Mouse (Mus musculus) CH12.LX (cell line): Measurements from ENCODE around the gene Dram2. TPM values are rescaled to one million over a fixed set of nuclear protein-coding genes. Genes with fewer than 3 reads are reported as not detected.

Source experiments
- DNase-seq: peaks from one replicate; pipeline ENCODE4 v3.0.0-alpha.2; 2013; ENCODE audit errors: extremely low read depth
- H3K27ac ChIP-seq: 2 replicates; pipeline ENCODE4 v1.5.1; 2012; ENCODE audit warnings: low read depth, mild to moderate bottlenecking, control low read depth, moderate library complexity; ENCODE audit not compliant: insufficient read depth
- H3K27me3 ChIP-seq: replicated peaks from 2 replicates; pipeline ENCODE3; 2012; ENCODE audit warnings: inconsistent platforms
- H3K36me3 ChIP-seq, 2 experiments: replicated peaks in 1 of 2; 2 replicates each; pipeline versions ENCODE3 to v1.6.1; 2012; ENCODE audit warnings: inconsistent platforms in 1 of 2, low read length in 1 of 2, mild to moderate bottlenecking in 1 of 2, mixed read lengths in 1 of 2, moderate library complexity in 1 of 2; ENCODE audit not compliant: control insufficient read depth in 1 of 2, insufficient read depth in 1 of 2
- H3K4me1 ChIP-seq, 2 experiments: 2 replicates each; pipeline ENCODE4 v1.6.1; 2012; ENCODE audit warnings: inconsistent platforms in 1 of 2, moderate library complexity in 1 of 2; ENCODE audit not compliant: insufficient read depth in 2 of 2, control insufficient read depth in 1 of 2
- H3K4me2 ChIP-seq: 2 replicates; pipeline ENCODE4 v1.6.1; 2012; ENCODE audit warnings: low read depth, mild to moderate bottlenecking, control low read depth; ENCODE audit not compliant: poor library complexity, insufficient read depth, severe bottlenecking
- H3K4me3 ChIP-seq, 3 experiments: fragments of 150-350 bp in 1 of 3; sonication (generic) in 1 of 3; replicated peaks in 1 of 3; 2 replicates each; pipeline versions ENCODE3 to v1.5.1; 2011 to 2012; ENCODE audit warnings: low read depth in 2 of 3, low read length in 2 of 3, mild to moderate bottlenecking in 2 of 3, moderate library complexity in 2 of 3, control low read depth in 1 of 3, improper control_type of control experiment in 1 of 3, inconsistent platforms in 1 of 3, mixed read lengths in 1 of 3; ENCODE audit not compliant: poor library complexity in 1 of 3
- H3K79me2 ChIP-seq: replicated peaks from 2 replicates; pipeline ENCODE4 v1.6.1; 2012; ENCODE audit warnings: mild to moderate bottlenecking, moderate library complexity; ENCODE audit not compliant: control insufficient read depth, poor library complexity, insufficient read depth, severe bottlenecking; ENCODE audit errors: extremely low read depth
- H3K9ac ChIP-seq: 2 replicates; pipeline ENCODE4 v1.6.1; 2012; ENCODE audit warnings: low read depth, mild to moderate bottlenecking, control low read depth, moderate library complexity; ENCODE audit not compliant: insufficient read depth
- H3K9me3 ChIP-seq: replicated peaks from 2 replicates; pipeline ENCODE3; 2012; ENCODE audit warnings: low read length, inconsistent platforms, mixed read lengths
- BHLHE40 ChIP-seq: IDR thresholded peaks from 2 replicates; pipeline ENCODE4 v1.6.1; 2011; ENCODE audit warnings: mild to moderate bottlenecking, low read depth, low read length, improper control_type of control experiment
- E2F4 ChIP-seq: IDR thresholded peaks from 2 replicates; pipeline ENCODE4 v1.6.1; 2011; ENCODE audit warnings: low read depth, low read length, improper control_type of control experiment; ENCODE audit not compliant: insufficient replicate concordance
- ELF1 ChIP-seq: IDR thresholded peaks from 2 replicates; pipeline ENCODE4 v1.6.1; 2014; ENCODE audit warnings: low read depth, mild to moderate bottlenecking, inconsistent platforms, low read length, improper control_type of control experiment
- EP300 ChIP-seq: IDR thresholded peaks from 2 replicates; pipeline ENCODE4 v1.6.1; 2011; ENCODE audit warnings: low read length, improper control_type of control experiment
- ETS1 ChIP-seq: conservative IDR thresholded peaks from 2 replicates; pipeline ENCODE4 v1.6.1; 2012; ENCODE audit warnings: low read depth, mild to moderate bottlenecking, inconsistent platforms, low read length, improper control_type of control experiment, moderate library complexity
- HCFC1 ChIP-seq: IDR thresholded peaks from 2 replicates; pipeline ENCODE4 v1.6.1; 2012; ENCODE audit warnings: low read depth, mild to moderate bottlenecking, inconsistent platforms, low read length, improper control_type of control experiment
- IRF4 ChIP-seq: IDR thresholded peaks from 2 replicates; pipeline ENCODE4 v1.6.1; 2014; ENCODE audit warnings: low read depth, mild to moderate bottlenecking, inconsistent platforms, low read length, improper control_type of control experiment
- JUN ChIP-seq: IDR thresholded peaks from 2 replicates; pipeline ENCODE4 v1.6.1; 2011; ENCODE audit warnings: low read depth, mild to moderate bottlenecking, low read length, improper control_type of control experiment, moderate library complexity; ENCODE audit not compliant: insufficient read depth
- JUND ChIP-seq: conservative IDR thresholded peaks from 2 replicates; pipeline ENCODE4 v1.6.1; 2011; ENCODE audit warnings: low read depth, low read length, improper control_type of control experiment
- KAT2A ChIP-seq: IDR thresholded peaks from 2 replicates; pipeline ENCODE4 v1.6.1; 2012; ENCODE audit warnings: low read length, improper control_type of control experiment, inconsistent platforms; ENCODE audit not compliant: insufficient replicate concordance
- MEF2A ChIP-seq: IDR thresholded peaks from 2 replicates; pipeline ENCODE4 v1.6.1; 2014; ENCODE audit warnings: low read depth, mild to moderate bottlenecking, inconsistent platforms, low read length, improper control_type of control experiment, borderline replicate concordance
- MXI1 ChIP-seq: IDR thresholded peaks from 2 replicates; pipeline ENCODE4 v1.6.1; 2011; ENCODE audit warnings: mild to moderate bottlenecking, low read depth, low read length, improper control_type of control experiment
- MYC ChIP-seq: IDR thresholded peaks from 2 replicates; pipeline ENCODE4 v1.6.1; 2011; ENCODE audit warnings: low read depth, mild to moderate bottlenecking, improper control_type of control experiment, low read length
- PAX5 ChIP-seq: IDR thresholded peaks from 2 replicates; pipeline ENCODE4 v1.6.1; 2012; ENCODE audit warnings: low read length, inconsistent platforms, mixed read lengths
- POLR2AphosphoS2 ChIP-seq: IDR thresholded peaks from 2 replicates; pipeline ENCODE4 v1.6.1; 2011; ENCODE audit warnings: low read depth, low read length, improper control_type of control experiment
- SIN3A ChIP-seq: IDR thresholded peaks from 2 replicates; pipeline ENCODE4 v1.6.1; 2012; ENCODE audit warnings: low read length, improper control_type of control experiment, inconsistent platforms
- TCF12 ChIP-seq: IDR thresholded peaks from 2 replicates; pipeline ENCODE4 v1.6.1; 2014; ENCODE audit warnings: low read depth, mild to moderate bottlenecking, inconsistent platforms, low read length, improper control_type of control experiment
- UBTF ChIP-seq: IDR thresholded peaks from 2 replicates; pipeline ENCODE4 v1.6.1; 2012; ENCODE audit warnings: low read depth, mild to moderate bottlenecking, inconsistent platforms, low read length, improper control_type of control experiment, moderate library complexity
- dilution Hi-C: fragments of 300-500 bp; cut with MboI; formaldehyde crosslinking; loops from 2 replicates; pipeline ENCODE4 v1.14.3; 2020; ENCODE audit warnings: low sequenced_read_pairs; ENCODE audit not compliant: extremely low pct_unique_long_range_greater_than_20kb, extremely low pct_ligation_motif_present
- in situ Hi-C: fragments of 300-500 bp; cut with MboI; formaldehyde crosslinking; loops from 3 replicates; pipeline ENCODE4 v1.14.3; 2019; ENCODE audit warnings: low sequenced_read_pairs, low pct_ligation_motif_present, low pct_unique_long_range_greater_than_20kb, mixed read lengths
- polyA plus RNA-seq: library from polyadenylated mRNA; unstranded; fragments of >175 nt; gene quantifications from 2 replicates; pipeline ENCODE4 v1.2.1, GENCODE M21; 2012; ENCODE audit warnings: low read depth; ENCODE audit not compliant: insufficient read length
- total RNA-seq, 2 experiments: library from RNA; depleted of rRNA; stranded (reverse); fragments of 300-350 nt in 1 of 2; fragments of >200 nt in 1 of 2; gene quantifications; 2 replicates each; pipeline ENCODE4 v1.2.3; 2012 to 2014

Dram2 gene
- total and polyA plus RNA-seq, 3 experiments, result 20.3 to 62.4 (median 51.2) TPM

GRCm38 (mm10) chr3:106555743-106556250 lies 8.2 kb downstream of the Dram2 start:
- H3K9ac ChIP-seq, result no peak overlapping the region
- H3K4me1 ChIP-seq, result peaks cover 7 to 65% of the 10 kb centered on the region in 2 experiments; a peak in 3 of 4 replicates
- no peak for DNase-seq
- H3K79me2 ChIP-seq, result peaks cover 2% of the 10 kb centered on the region; the same call in 1 of the 2 replicates
- no peak overlapping the region for H3K4me3 ChIP-seq
- in situ Hi-C loops (no loop called here), dilution Hi-C loops (no loop called here)
- H3K4me2 ChIP-seq, result no peak overlapping the region
- no peak for TF ChIP-seq PAX5
- TF ChIP-seq ETS1, result no peak
- TF ChIP-seq IRF4, result no peak
- TF ChIP-seq ELF1, result no peak
- no peak overlapping the region for H3K27ac ChIP-seq
- H3K27me3 ChIP-seq, result no peaks in the 10 kb centered on the region
- H3K9me3 ChIP-seq, result no peaks in the 10 kb centered on the region
- H3K36me3 ChIP-seq, result peaks cover 6 to 48% of the 10 kb centered on the region in 2 experiments

- in situ Hi-C loops, result no loop called here
- Histone ChIP-seq H3K27ac (no peak overlapping the region), H3K9me3 (no peaks in the 10 kb centered on the region), H3K4me3 (no peak overlapping the region), H3K4me2 (no peak overlapping the region), H3K79me2 (no peaks in the 10 kb centered on the region), H3K9ac (no peak overlapping the region), H3K4me1 (peaks cover 2 to 41% of the 10 kb centered on the region in 2 experiments; a peak in 3 of 4 replicates), H3K27me3 (no peaks in the 10 kb centered on the region), H3K36me3 (peaks cover 6 to 44% of the 10 kb centered on the region in 2 experiments)
- TF ChIP-seq MEF2A, result no peak
- no peak for TF ChIP-seq UBTF
- TF ChIP-seq JUND, result no peak
- TF ChIP-seq E2F4, result no peak
- no peak for TF ChIP-seq MYC
- no peak for TF ChIP-seq ELF1
- TF ChIP-seq SIN3A, result no peak
- no peak for TF ChIP-seq HCFC1
- no peak for TF ChIP-seq TCF12
- no peak for TF ChIP-seq BHLHE40
- TF ChIP-seq POLR2AphosphoS2, result no peak
- TF ChIP-seq KAT2A, result no peak
- no peak for TF ChIP-seq JUN
- no peak for TF ChIP-seq EP300
- TF ChIP-seq ETS1, result no peak
- no peak for TF ChIP-seq MXI1
- no peak for DNase-seq
- dilution Hi-C loops, result no loop called here
These were observed 10.7 kb downstream of the Dram2 start for GRCm38 (mm10) chr3:106558271-106558670.
